Mouse (Mus musculus): ENCODE results near the gene 9530068E07Rik.

Gene 9530068E07Rik

GRCm38 (mm10) chr11:52429440-52429839 is 33.2 kb downstream of the 9530068E07Rik start:
- DNase-seq = no peak

DNA sequence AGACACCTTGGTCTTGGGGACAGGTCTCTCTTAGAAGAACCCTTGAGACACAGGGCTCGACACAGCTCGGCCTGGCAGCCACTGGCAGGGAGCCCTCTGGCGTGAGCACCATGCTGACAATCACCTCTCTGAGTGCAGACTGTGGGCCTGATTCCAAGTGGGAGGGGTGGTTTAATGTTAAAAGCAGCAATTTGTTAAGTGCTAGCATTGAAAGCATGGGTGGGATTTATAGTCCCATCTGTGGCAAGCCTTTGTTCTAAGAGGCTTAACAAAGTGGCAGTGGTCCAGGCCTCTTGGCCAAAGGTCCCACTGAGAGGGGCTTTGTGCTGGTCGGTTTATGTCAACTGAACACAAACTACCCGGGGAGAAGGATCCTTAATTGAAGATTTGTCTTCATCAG is 35.4 kb downstream of the 9530068E07Rik start:
- DNase-seq = peak in 1 of 2 experiments; percentile 23

GRCm38 (mm10) chr11:52432148-52432547 is 35.9 kb downstream of the 9530068E07Rik start:
- DNase-seq = no peak

- DNase-seq = no peak
Measured at GRCm38 (mm10) chr11:52433076-52433796, 37.0 kb downstream of the 9530068E07Rik start.

GRCm38 (mm10) chr11:52433797-52434195 is 37.6 kb downstream of the 9530068E07Rik start:
- no peak for DNase-seq

- no peak for DNase-seq
Measured at GRCm38 (mm10) chr11:52435466-52435865, 39.2 kb downstream of the 9530068E07Rik start.

DNA sequence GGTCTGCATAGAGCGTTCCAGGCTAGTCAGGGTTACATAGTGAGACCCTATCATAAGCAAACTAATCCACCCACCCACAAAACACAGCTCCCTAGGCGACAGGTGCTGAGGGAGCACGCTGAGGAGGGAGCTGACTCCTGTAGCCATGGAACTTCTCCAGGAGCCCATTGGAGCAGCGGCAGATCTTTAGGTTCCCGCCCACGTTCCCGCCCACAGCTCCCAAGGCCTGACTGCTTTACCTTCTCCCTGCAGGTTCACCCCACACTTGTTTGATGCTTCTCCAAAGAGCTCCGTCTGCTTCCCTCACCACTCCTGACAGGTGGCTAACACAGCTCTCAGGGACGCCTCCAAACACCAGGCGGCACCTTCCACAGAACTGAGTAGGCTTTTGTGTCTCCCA is 40.9 kb downstream of the 9530068E07Rik start:
- no peak for DNase-seq

DNA sequence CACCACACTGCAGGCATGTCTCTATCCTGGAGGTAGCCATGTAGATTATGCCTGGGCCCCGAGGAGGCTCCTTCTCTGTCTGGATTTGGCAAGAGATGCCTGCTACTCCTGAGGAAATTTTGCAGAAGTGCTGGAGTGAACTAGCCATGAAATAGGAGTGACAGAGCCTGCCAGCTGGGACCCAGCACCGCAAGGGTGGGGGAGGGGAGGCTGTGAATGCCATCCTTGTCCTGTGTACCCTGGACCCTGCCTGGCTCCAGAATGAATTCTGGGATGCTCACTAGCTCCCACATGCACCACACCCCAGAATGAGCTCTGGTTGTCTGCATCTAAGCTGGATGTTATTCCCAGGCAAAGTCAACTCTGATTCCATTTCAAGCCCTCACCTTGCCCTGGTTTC is 44.9 kb downstream of the 9530068E07Rik start:
- DNase-seq = no peak

DNA sequence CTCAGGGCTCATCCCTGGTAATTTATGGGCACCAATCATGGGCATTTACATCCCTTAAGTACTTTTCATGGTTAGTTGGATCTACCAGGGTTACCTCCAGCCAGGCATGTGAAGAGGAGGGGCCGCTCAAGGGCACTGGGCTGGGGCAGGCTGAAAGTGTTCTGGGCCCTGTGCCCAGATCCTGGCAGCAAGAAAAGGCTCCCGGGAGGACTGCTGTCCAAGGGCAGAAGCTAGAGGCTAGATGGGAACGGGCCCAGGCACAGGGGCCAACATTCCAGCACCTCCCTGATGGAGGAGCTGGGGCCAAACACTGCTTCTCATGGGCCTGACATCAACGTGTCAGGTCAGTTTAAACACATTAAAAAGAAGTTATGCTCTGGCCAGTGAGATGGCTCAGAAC is 51.0 kb downstream of the 9530068E07Rik start:
- peak; percentile 41 to 67 for DNase-seq

GRCm38 (mm10) chr11:52449004-52449403 is 52.8 kb downstream of the 9530068E07Rik start:
- DNase-seq = no peak

DNA sequence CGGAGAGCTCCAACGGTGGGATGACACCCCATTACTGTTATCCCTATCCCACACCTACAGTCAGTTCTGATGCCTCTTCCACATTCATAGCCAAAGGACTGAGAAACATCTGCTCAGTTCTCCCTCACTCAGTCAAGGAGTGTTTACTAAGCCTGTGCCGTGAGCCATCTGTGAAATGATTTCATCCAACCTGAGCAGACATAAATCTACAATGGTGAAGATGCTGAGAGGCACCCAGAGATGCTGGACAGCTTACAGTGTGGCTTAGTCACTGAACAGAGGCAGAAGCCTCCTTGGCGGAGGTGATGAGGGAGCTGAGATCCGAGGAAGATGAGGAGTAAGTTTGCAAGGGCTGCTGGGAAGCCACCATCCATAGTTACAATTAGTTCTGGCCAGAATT is 62.1 kb downstream of the 9530068E07Rik start:
- DNase-seq = no peak

Measured in cerebellum, postnatal 25 days (tissue).